Mouse (Mus musculus) lung, adult 2 months (tissue): Measurements from ENCODE around the gene Ptprg.

Source experiments
- CTCF ChIP-seq: fragments of 200-500 bp; IDR thresholded peaks from 2 replicates; pipeline ENCODE4 v1.5.1; 2011; ENCODE audit warnings: mild to moderate bottlenecking, low read length, control low read depth; ENCODE audit not compliant: insufficient read depth
- POLR2A ChIP-seq: fragments of 200-500 bp; IDR thresholded peaks from 2 replicates; pipeline ENCODE4 v1.6.1; 2011; ENCODE audit warnings: low read depth, mild to moderate bottlenecking, control low read depth, low read length, borderline replicate concordance; ENCODE audit errors: extremely low read depth

- TF ChIP-seq CTCF = no peak
- no peak for TF ChIP-seq POLR2A
Observed at GRCm38 (mm10) chr14:12079250-12079649, 525.9 kb downstream of the Ptprg start.
